Mouse (Mus musculus) heart, postnatal 0 days (tissue): ENCODE data around the gene Nkain1.

Source experiments
- CTCF ChIP-seq: IDR thresholded peaks from 2 replicates; pipeline ENCODE4 v1.5.1; 2016; ENCODE audit warnings: antibody characterized with exemption, control low read depth, low read depth
- EP300 ChIP-seq: IDR thresholded peaks from 2 replicates; pipeline ENCODE4 v1.6.1; 2016; ENCODE audit warnings: antibody characterized with exemption, low read depth

GRCm38 (mm10) chr4:130575533-130575932 lies 1.6 kb upstream of the Nkain1 start:
- TF ChIP-seq CTCF = no peak
- no peak for TF ChIP-seq EP300
